Mouse (Mus musculus) small intestine, adult 2 months (tissue): ENCODE results near the gene Dnajc5.

Experiments
- CTCF ChIP-seq: fragments of 200-500 bp; IDR thresholded peaks from 2 replicates; pipeline ENCODE4 v1.5.1; 2012; ENCODE audit warnings: low read depth, mild to moderate bottlenecking, control low read depth, inconsistent platforms, low read length, moderate library complexity, mixed read lengths; ENCODE audit not compliant: insufficient replicate concordance, insufficient read length; ENCODE audit errors: extremely low read depth
- POLR2A ChIP-seq: fragments of 200-500 bp; IDR thresholded peaks from 2 replicates; pipeline ENCODE4 v1.6.1; 2012; ENCODE audit warnings: low read depth, mild to moderate bottlenecking, control low read depth, inconsistent platforms, low read length, moderate library complexity

DNA sequence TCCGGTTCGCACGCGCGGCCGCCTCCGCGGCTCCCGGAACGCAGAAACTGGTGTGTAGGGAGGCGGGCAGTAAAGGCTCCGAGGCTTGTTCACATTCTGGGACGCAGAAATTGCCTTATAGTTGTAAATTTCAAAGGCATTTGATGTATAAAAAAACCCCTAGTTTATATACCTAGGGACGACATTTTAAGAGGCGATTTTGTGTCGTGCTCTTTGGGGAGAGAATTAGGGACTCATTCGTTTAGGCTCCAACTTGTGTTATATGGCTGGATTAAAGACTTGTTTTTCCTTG lies 597 bp downstream of the Dnajc5 start:
- TF ChIP-seq CTCF (no peak), POLR2A (no peak)
